Mouse (Mus musculus) myocyte (in vitro differentiated cells): ENCODE results near the gene Ifna6.
"Not testable (repeated sequence)": the region's sequence is repeated elsewhere in the genome, so short reads cannot be mapped to it uniquely, and the experiment has no call there.

Source experiments
- E2F4 ChIP-seq: IDR thresholded peaks from one replicate; pipeline ENCODE4 v1.6.1; 2011; ENCODE audit warnings: mild to moderate bottlenecking, control low read depth, moderate library complexity; ENCODE audit not compliant: insufficient read depth
- MAX ChIP-seq: IDR thresholded peaks from one replicate; pipeline ENCODE4 v1.6.1; 2011; ENCODE audit warnings: low read depth, mild to moderate bottlenecking, control low read depth
- MYOD1 ChIP-seq, 3 experiments: IDR thresholded peaks; one replicate each; pipeline ENCODE4 v1.6.1; 2011; ENCODE audit warnings: control low read depth in 2 of 3, low read depth in 2 of 3, mild to moderate bottlenecking in 2 of 3, moderate library complexity in 1 of 3; ENCODE audit not compliant: insufficient read length in 2 of 3, control insufficient read depth in 1 of 3
- MYOG ChIP-seq, 3 experiments: IDR thresholded peaks; one replicate each; pipeline ENCODE4 v1.6.1; 2011; ENCODE audit warnings: control low read depth in 2 of 3, low read depth in 2 of 3, mild to moderate bottlenecking in 2 of 3; ENCODE audit not compliant: insufficient read length in 2 of 3, control insufficient read depth in 1 of 3, insufficient read depth in 1 of 3
- POLR2A ChIP-seq: IDR thresholded peaks from one replicate; pipeline ENCODE4 v1.6.1; 2011; ENCODE audit warnings: low read depth, mild to moderate bottlenecking, control low read depth, moderate library complexity; ENCODE audit not compliant: insufficient read length
- POLR2AphosphoS2 ChIP-seq: IDR thresholded peaks from one replicate; pipeline ENCODE4 v1.6.1; 2011; ENCODE audit warnings: low read depth, control low read depth; ENCODE audit not compliant: insufficient read length
- REST ChIP-seq: IDR thresholded peaks from one replicate; pipeline ENCODE4 v1.6.1; 2011; ENCODE audit warnings: mild to moderate bottlenecking, control low read depth, moderate library complexity; ENCODE audit not compliant: insufficient read depth, insufficient read length
- SRF ChIP-seq: IDR thresholded peaks from one replicate; pipeline ENCODE4 v1.6.1; 2011; ENCODE audit warnings: low read depth; ENCODE audit not compliant: control insufficient read depth, insufficient read length
- TCF12 ChIP-seq: IDR thresholded peaks from one replicate; pipeline ENCODE4 v1.6.1; 2011; ENCODE audit warnings: mild to moderate bottlenecking, control low read depth; ENCODE audit not compliant: poor library complexity, insufficient read depth, severe bottlenecking
- USF1 ChIP-seq: IDR thresholded peaks from one replicate; pipeline ENCODE4 v1.6.1; 2011; ENCODE audit warnings: low read depth, mild to moderate bottlenecking, control low read depth, moderate library complexity

DNA sequence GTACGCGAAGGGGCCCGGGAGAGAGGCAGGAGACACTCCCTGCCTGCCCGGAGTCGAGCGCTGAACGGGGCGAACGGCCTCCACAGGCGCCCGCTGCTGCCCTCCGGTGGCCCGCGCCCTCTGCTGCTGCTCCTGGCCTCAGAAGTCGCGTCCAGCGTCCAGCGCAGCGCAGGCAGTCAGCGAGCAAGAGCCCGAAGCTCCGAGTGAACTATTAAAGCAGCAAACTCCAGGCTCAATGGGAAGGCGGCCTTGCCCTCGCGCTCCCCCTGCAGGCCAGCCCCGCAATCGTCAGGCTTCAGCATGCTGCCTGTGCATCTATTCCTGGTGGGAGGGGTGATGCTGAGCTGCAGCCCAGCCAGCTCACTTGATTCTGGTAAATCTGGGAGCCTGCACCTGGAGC is 41.8 kb upstream of the Ifna6 start, which contains the start of gene Gm13276:
- TF ChIP-seq MYOD1 (IDR thresholded peaks at IDR 0.05; ENCODE audit: control insufficient read depth in 1 of 3, insufficient read length in 2 of 3, low read depth in 2 of 3); POLR2A; POLR2AphosphoS2; MAX; USF1; REST; E2F4; SRF; TCF12; MYOG (IDR thresholded peaks at IDR 0.05; ENCODE audit: control insufficient read depth in 1 of 3, insufficient read depth in 1 of 3, insufficient read length in 2 of 3, low read depth in 2 of 3): not testable (repeated sequence)
